Mouse (Mus musculus): ENCODE data around the gene Cideb. TPM values are rescaled to one million over a fixed set of nuclear protein-coding genes. Genes with fewer than 3 reads are reported as not detected.

Cideb gene
- polyA plus RNA-seq, 1 experiment: 0.17 TPM

GRCm38 (mm10) chr14:55779656-55780055 lies 21.4 kb upstream of the Cideb start:
- H3K4me3 ChIP-seq: no peak overlapping the region
- peaks cover 12% of the 10 kb centered on the region for H3K27me3 ChIP-seq (ENCODE audit: control insufficient read depth, insufficient read depth, insufficient read length)
- no peak overlapping the region for H3ac ChIP-seq (ENCODE audit: control insufficient read depth, insufficient read length)
- H3K79me2 ChIP-seq (ENCODE audit: control insufficient read depth, insufficient read depth): no peaks in the 10 kb centered on the region
- no peaks in the 10 kb centered on the region for H3K36me3 ChIP-seq (ENCODE audit: control insufficient read depth, insufficient read depth)
- TF ChIP-seq MYOG (IDR thresholded peaks at IDR 0.05; ENCODE audit: control insufficient read depth in 1 of 3, insufficient read depth in 1 of 3, insufficient read length in 2 of 3, low read depth in 2 of 3) (no peak), POLR2AphosphoS2 (IDR thresholded peaks at IDR 0.05; ENCODE audit: insufficient read length, low read depth) (no peak), USF1 (IDR thresholded peaks at IDR 0.05; ENCODE audit: low read depth) (no peak), MAX (IDR thresholded peaks at IDR 0.05; ENCODE audit: low read depth) (no peak), E2F4 (IDR thresholded peaks at IDR 0.05; ENCODE audit: insufficient read depth) (no peak), CEBPB (IDR thresholded peaks at IDR 0.05; ENCODE audit: insufficient read depth, poor library complexity, severe bottlenecking) (no peak), TCF3 (IDR thresholded peaks at IDR 0.05; ENCODE audit: insufficient read length, low read depth) (no peak), TCF12 (IDR thresholded peaks at IDR 0.05; ENCODE audit: insufficient read depth, poor library complexity, severe bottlenecking) (no peak), POLR2A (IDR thresholded peaks at IDR 0.05; ENCODE audit: insufficient read length, low read depth) (no peak), SRF (IDR thresholded peaks at IDR 0.05; ENCODE audit: control insufficient read depth, insufficient read length, low read depth) (no peak), REST (IDR thresholded peaks at IDR 0.05; ENCODE audit: insufficient read depth, insufficient read length) (no peak), MYOD1 (IDR thresholded peaks at IDR 0.05; ENCODE audit: control insufficient read depth in 1 of 3, insufficient read length in 2 of 3, low read depth in 2 of 3) (no peak)
- no peak overlapping the region for H3K4me2 ChIP-seq (ENCODE audit: low read depth)

DNA sequence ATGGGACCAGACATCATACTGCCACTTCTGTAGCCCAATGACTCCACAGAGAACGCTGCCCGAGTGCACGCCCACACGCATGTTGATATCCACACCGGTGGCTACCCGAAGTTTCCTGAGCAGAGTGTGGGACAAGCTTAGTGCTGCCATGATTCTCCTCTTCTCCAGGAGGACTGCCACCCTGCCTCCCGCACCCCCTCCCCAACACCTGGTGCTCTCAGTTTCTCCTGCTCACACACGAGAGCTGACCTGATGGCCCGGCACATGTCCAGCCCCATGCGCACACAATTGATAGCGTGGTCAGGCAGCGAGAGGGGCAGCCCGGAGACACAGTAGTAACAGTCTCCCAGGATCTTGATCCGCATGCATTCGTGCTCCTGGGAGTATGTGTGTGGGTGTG lies 20.4 kb upstream of the Cideb start:
- H3K79me2 ChIP-seq (ENCODE audit: control insufficient read depth, insufficient read depth): no peaks in the 10 kb centered on the region
- no peaks in the 10 kb centered on the region for H3K36me3 ChIP-seq (ENCODE audit: control insufficient read depth, insufficient read depth)
- no peak overlapping the region for H3K4me3 ChIP-seq
- no peak overlapping the region for H3K4me2 ChIP-seq (ENCODE audit: low read depth)
- TF ChIP-seq POLR2A (IDR thresholded peaks at IDR 0.05; ENCODE audit: insufficient read length, low read depth) (no peak), E2F4 (IDR thresholded peaks at IDR 0.05; ENCODE audit: insufficient read depth) (no peak), REST (IDR thresholded peaks at IDR 0.05; ENCODE audit: insufficient read depth, insufficient read length) (no peak), CEBPB (IDR thresholded peaks at IDR 0.05; ENCODE audit: insufficient read depth, poor library complexity, severe bottlenecking) (no peak), MYOG (IDR thresholded peaks at IDR 0.05; ENCODE audit: control insufficient read depth in 1 of 3, insufficient read depth in 1 of 3, insufficient read length in 2 of 3, low read depth in 2 of 3) (no peak), TCF3 (IDR thresholded peaks at IDR 0.05; ENCODE audit: insufficient read length, low read depth) (no peak), USF1 (IDR thresholded peaks at IDR 0.05; ENCODE audit: low read depth) (no peak), SRF (IDR thresholded peaks at IDR 0.05; ENCODE audit: control insufficient read depth, insufficient read length, low read depth) (no peak), POLR2AphosphoS2 (IDR thresholded peaks at IDR 0.05; ENCODE audit: insufficient read length, low read depth) (no peak), MAX (IDR thresholded peaks at IDR 0.05; ENCODE audit: low read depth) (no peak), TCF12 (IDR thresholded peaks at IDR 0.05; ENCODE audit: insufficient read depth, poor library complexity, severe bottlenecking) (no peak), MYOD1 (IDR thresholded peaks at IDR 0.05; ENCODE audit: control insufficient read depth in 1 of 3, insufficient read length in 2 of 3, low read depth in 2 of 3) (no peak)
- peaks cover 18% of the 10 kb centered on the region for H3K27me3 ChIP-seq (ENCODE audit: control insufficient read depth, insufficient read depth, insufficient read length)
- no peak overlapping the region for H3ac ChIP-seq (ENCODE audit: control insufficient read depth, insufficient read length)

GRCm38 (mm10) chr14:55777806-55778205 lies 19.5 kb upstream of the Cideb start:
- Histone ChIP-seq H3K4me2 (ENCODE audit: low read depth) (no peak overlapping the region), H3K36me3 (ENCODE audit: control insufficient read depth, insufficient read depth) (no peaks in the 10 kb centered on the region), H3K27me3 (ENCODE audit: control insufficient read depth, insufficient read depth, insufficient read length) (peaks cover 24% of the 10 kb centered on the region), H3K79me2 (ENCODE audit: control insufficient read depth, insufficient read depth) (no peaks in the 10 kb centered on the region), H3ac (ENCODE audit: control insufficient read depth, insufficient read length) (no peak overlapping the region), H3K4me3 (no peak overlapping the region)
- no peak for TF ChIP-seq POLR2AphosphoS2 (IDR thresholded peaks at IDR 0.05; ENCODE audit: insufficient read length, low read depth)

DNA sequence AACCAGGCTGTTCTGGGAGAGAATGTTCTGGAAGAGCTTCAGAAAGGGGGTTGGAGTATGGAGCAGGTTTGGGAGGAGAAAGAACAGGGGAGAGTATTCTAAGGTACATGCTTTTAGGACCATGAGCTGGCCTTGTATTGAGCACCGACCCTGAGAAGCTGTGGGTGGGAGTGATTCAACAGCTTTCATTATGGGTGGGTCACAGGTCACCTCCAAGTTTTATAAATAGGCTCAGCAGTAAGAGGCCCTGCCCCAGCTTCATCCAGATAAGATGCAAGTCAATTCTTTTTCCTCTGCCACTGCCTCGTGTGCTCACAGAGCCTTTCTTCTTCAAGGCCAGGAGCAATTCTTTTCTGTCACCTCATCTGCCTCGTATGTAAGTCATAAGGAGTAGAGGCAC lies 18.9 kb upstream of the Cideb start:
- Histone ChIP-seq H3K4me3 (no peak overlapping the region), H3K79me2 (ENCODE audit: control insufficient read depth, insufficient read depth) (no peaks in the 10 kb centered on the region), H3ac (ENCODE audit: control insufficient read depth, insufficient read length) (no peak overlapping the region), H3K4me2 (ENCODE audit: low read depth) (no peak overlapping the region), H3K27me3 (ENCODE audit: control insufficient read depth, insufficient read depth, insufficient read length) (peaks cover 30% of the 10 kb centered on the region), H3K36me3 (ENCODE audit: control insufficient read depth, insufficient read depth) (no peaks in the 10 kb centered on the region)
- TF ChIP-seq TCF12 (IDR thresholded peaks at IDR 0.05; ENCODE audit: insufficient read depth, poor library complexity, severe bottlenecking) (no peak), USF1 (IDR thresholded peaks at IDR 0.05; ENCODE audit: low read depth) (no peak), POLR2AphosphoS2 (IDR thresholded peaks at IDR 0.05; ENCODE audit: insufficient read length, low read depth) (no peak), MAX (IDR thresholded peaks at IDR 0.05; ENCODE audit: low read depth) (no peak), MYOG (IDR thresholded peaks at IDR 0.05; ENCODE audit: control insufficient read depth in 1 of 3, insufficient read depth in 1 of 3, insufficient read length in 2 of 3, low read depth in 2 of 3) (no peak), E2F4 (IDR thresholded peaks at IDR 0.05; ENCODE audit: insufficient read depth) (no peak), MYOD1 (IDR thresholded peaks at IDR 0.05; ENCODE audit: control insufficient read depth in 1 of 3, insufficient read length in 2 of 3, low read depth in 2 of 3) (no peak), POLR2A (IDR thresholded peaks at IDR 0.05; ENCODE audit: insufficient read length, low read depth) (no peak), REST (IDR thresholded peaks at IDR 0.05; ENCODE audit: insufficient read depth, insufficient read length) (no peak), SRF (IDR thresholded peaks at IDR 0.05; ENCODE audit: control insufficient read depth, insufficient read length, low read depth) (no peak), TCF3 (IDR thresholded peaks at IDR 0.05; ENCODE audit: insufficient read length, low read depth) (no peak), CEBPB (IDR thresholded peaks at IDR 0.05; ENCODE audit: insufficient read depth, poor library complexity, severe bottlenecking) (no peak)

- Histone ChIP-seq H3K79me2 (ENCODE audit: control insufficient read depth, insufficient read depth) (no peaks in the 10 kb centered on the region), H3K36me3 (ENCODE audit: control insufficient read depth, insufficient read depth) (no peaks in the 10 kb centered on the region), H3K27me3 (ENCODE audit: control insufficient read depth, insufficient read depth, insufficient read length) (peaks cover 34% of the 10 kb centered on the region), H3K4me3 (no peak overlapping the region), H3K4me2 (ENCODE audit: low read depth) (no peak overlapping the region), H3ac (ENCODE audit: control insufficient read depth, insufficient read length) (no peak overlapping the region)
- TF ChIP-seq TCF12 (IDR thresholded peaks at IDR 0.05; ENCODE audit: insufficient read depth, poor library complexity, severe bottlenecking) (no peak), REST (IDR thresholded peaks at IDR 0.05; ENCODE audit: insufficient read depth, insufficient read length) (no peak), POLR2AphosphoS2 (IDR thresholded peaks at IDR 0.05; ENCODE audit: insufficient read length, low read depth) (no peak), MYOD1 (IDR thresholded peaks at IDR 0.05; ENCODE audit: control insufficient read depth in 1 of 3, insufficient read length in 2 of 3, low read depth in 2 of 3) (no peak), POLR2A (IDR thresholded peaks at IDR 0.05; ENCODE audit: insufficient read length, low read depth) (no peak), MYOG (IDR thresholded peaks at IDR 0.05; ENCODE audit: control insufficient read depth in 1 of 3, insufficient read depth in 1 of 3, insufficient read length in 2 of 3, low read depth in 2 of 3) (no peak), MAX (IDR thresholded peaks at IDR 0.05; ENCODE audit: low read depth) (no peak), E2F4 (IDR thresholded peaks at IDR 0.05; ENCODE audit: insufficient read depth) (no peak), USF1 (IDR thresholded peaks at IDR 0.05; ENCODE audit: low read depth) (no peak), CEBPB (IDR thresholded peaks at IDR 0.05; ENCODE audit: insufficient read depth, poor library complexity, severe bottlenecking) (no peak), SRF (IDR thresholded peaks at IDR 0.05; ENCODE audit: control insufficient read depth, insufficient read length, low read depth) (no peak)
These were observed 18.5 kb upstream of the Cideb start for GRCm38 (mm10) chr14:55776711-55777110.
